Mouse (Mus musculus) limb, embryonic 11.5 days (tissue): ENCODE data around the gene Rnf26. TPM values are rescaled to one million over a fixed set of nuclear protein-coding genes. Genes with fewer than 3 reads are reported as not detected.

ENCODE experiments used
- ATAC-seq: fragments of 200-750 bp; cut with Nextera tagmentation; 2 replicates; pipeline ENCODE4 v1.8.0; 2017; ENCODE audit warnings: low read depth; ENCODE audit not compliant: insufficient number of reproducible peaks, low FRiP score, low TSS enrichment
- DNase-seq: peaks from one replicate; pipeline ENCODE4 v3.0.0-alpha.2; 2015; ENCODE audit warnings: low spot score
- H3K27ac ChIP-seq: fragments of 300-500 bp; sonication (generic); replicated peaks from 2 replicates; pipeline ENCODE4 v1.5.1; 2014; ENCODE audit warnings: low read depth, mild to moderate bottlenecking, low read length
- H3K27me3 ChIP-seq: fragments of 300-500 bp; sonication (generic); 2 replicates; pipeline ENCODE4 v1.6.1; 2014; ENCODE audit warnings: mild to moderate bottlenecking, low read length, mixed read lengths; ENCODE audit not compliant: control insufficient read depth, insufficient read depth
- H3K36me3 ChIP-seq: fragments of 300-500 bp; sonication (generic); 2 replicates; pipeline ENCODE4 v1.6.1; 2014; ENCODE audit warnings: mild to moderate bottlenecking, low read length, moderate library complexity, mixed read lengths; ENCODE audit not compliant: control insufficient read depth, insufficient read depth
- H3K4me1 ChIP-seq: fragments of 300-500 bp; sonication (generic); 2 replicates; pipeline ENCODE4 v1.6.1; 2014; ENCODE audit warnings: low read length, mixed read lengths; ENCODE audit not compliant: control insufficient read depth, insufficient read depth
- H3K4me2 ChIP-seq: fragments of 300-500 bp; sonication (generic); 2 replicates; pipeline ENCODE4 v1.6.1; 2014; ENCODE audit warnings: low read depth, mild to moderate bottlenecking, moderate library complexity; ENCODE audit not compliant: severe bottlenecking
- H3K4me3 ChIP-seq: fragments of 300-500 bp; sonication (generic); 2 replicates; pipeline ENCODE4 v1.5.1; 2014; ENCODE audit warnings: low read depth, low read length
- H3K9ac ChIP-seq: fragments of 300-500 bp; sonication (generic); 2 replicates; pipeline ENCODE4 v1.6.1; 2014; ENCODE audit warnings: mild to moderate bottlenecking, low read length
- H3K9me3 ChIP-seq: fragments of 300-500 bp; sonication (generic); 2 replicates; pipeline ENCODE4 v1.6.1; 2016; ENCODE audit warnings: low read length; ENCODE audit not compliant: control insufficient read depth
- WGBS: fragments of 180-500 bp; shearing (Covaris S2); extraction: QIAGEN DNeasy Blood & Tissue Kit; methylation state at CpG from one replicate; pipeline ENCODE4 v1.1.7; 2014; 5-methylcytosine and 5-hydroxymethylcytosine counted together
- polyA plus RNA-seq: library from polyadenylated mRNA; unstranded; fragments of >200 nt; fragmentation: Nextera tagmentation; extraction: Ambion mirVana; gene quantifications from 2 replicates; pipeline ENCODE4 v1.2.1, GENCODE M21; 2014

Rnf26 gene
- polyA plus RNA-seq, 1 experiment from 2014 or later = 77.3 TPM

DNA sequence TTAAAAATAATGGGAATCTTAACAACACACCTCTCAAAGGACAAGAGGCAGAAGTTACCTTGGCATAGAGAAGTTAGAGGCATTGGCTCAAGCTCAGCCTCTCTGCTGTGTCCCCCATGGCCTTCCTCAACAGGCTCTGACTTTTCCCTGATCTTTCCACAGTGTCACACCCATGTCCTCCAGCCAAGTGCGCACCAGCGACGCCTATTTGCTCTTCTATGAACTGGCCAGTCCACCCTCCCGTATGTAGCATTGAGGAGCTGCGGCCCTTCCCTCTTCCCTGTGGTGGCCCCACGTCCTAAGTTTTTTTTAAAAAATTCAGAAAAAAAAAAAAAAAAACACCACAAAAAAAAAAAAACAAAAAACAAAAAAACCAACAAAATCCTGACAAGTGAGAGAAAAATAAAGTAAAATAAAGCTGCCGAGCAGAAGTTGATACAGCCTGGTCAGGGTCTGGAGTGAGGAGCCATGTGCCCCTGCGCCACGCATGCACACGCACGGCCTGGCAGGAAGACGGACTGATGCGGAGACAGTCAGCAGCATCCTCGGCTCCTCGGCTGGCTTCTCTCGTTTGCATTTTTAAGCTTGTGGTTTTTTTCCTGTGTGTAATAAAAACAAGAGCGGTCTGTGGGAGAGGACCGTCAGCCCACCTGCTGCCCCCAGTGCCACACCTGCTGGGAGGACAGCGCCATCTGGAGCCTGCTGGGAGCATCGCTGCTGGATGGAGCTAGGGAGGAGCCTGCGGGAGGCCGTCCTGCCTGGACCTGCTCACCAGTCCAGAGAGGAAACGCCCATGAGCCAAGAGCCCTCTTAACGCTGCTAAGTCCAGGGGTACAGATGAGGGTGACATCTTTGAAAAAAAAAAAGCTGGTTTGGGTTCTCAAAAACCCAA, 19.5 kb downstream of the Rnf26 start:
- peaks cover 2% of the 10 kb centered on the region; the same call in 1 of the 2 replicates for H3K27me3 ChIP-seq
- H3K9ac ChIP-seq = no peak overlapping the region
- WGBS = 38% methylated on average over 24 of the region's 24 CpGs
- H3K36me3 ChIP-seq = peaks cover 2% of the 10 kb centered on the region; the same call in 1 of the 2 replicates
- no peak overlapping the region for H3K4me2 ChIP-seq
- H3K4me3 ChIP-seq = no peak overlapping the region
- no peaks in the 10 kb centered on the region for H3K4me1 ChIP-seq
- ATAC-seq (no peak), DNase-seq (peak; percentile 86)
- no peak overlapping the region for H3K27ac ChIP-seq
- no peaks in the 10 kb centered on the region for H3K9me3 ChIP-seq

DNA sequence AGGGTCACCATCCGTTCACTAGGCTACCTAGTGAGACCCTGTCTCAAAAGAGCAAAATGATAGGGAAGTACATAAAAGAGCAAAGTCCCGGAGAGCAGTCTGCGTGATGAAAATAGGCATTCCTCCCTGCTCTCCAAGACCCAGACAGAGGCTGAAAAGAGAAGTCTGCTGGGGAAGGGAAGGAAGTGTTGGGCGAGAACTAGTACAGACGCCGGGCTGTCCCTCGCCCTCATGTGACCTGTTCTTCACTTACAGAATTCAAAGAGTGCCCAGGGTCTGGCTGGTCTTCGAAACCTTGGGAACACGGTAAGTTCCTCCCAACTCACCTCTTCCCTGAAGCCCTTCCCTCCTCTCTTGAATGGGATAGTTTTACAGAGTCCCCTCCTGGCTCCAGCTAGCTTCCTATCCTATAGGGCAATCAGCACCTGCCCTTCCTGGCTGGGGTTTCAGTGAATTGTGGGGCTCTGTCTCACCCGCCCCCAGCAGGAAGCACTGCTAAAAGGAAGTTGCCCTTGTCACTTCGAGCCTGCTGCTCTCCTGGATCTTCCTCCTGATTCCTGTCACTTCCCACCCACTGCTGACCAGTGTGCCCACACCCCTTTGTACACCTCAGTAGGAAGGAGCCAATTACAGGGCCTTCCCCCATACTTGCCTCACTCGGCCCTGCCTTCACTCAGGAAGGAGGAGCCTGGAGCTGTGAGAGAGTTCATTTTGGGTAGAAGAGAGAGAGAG, 24.3 kb downstream of the Rnf26 start:
- H3K4me1 ChIP-seq = peaks cover 6% of the 10 kb centered on the region
- peaks cover 14% of the 10 kb centered on the region for H3K27me3 ChIP-seq

DNA sequence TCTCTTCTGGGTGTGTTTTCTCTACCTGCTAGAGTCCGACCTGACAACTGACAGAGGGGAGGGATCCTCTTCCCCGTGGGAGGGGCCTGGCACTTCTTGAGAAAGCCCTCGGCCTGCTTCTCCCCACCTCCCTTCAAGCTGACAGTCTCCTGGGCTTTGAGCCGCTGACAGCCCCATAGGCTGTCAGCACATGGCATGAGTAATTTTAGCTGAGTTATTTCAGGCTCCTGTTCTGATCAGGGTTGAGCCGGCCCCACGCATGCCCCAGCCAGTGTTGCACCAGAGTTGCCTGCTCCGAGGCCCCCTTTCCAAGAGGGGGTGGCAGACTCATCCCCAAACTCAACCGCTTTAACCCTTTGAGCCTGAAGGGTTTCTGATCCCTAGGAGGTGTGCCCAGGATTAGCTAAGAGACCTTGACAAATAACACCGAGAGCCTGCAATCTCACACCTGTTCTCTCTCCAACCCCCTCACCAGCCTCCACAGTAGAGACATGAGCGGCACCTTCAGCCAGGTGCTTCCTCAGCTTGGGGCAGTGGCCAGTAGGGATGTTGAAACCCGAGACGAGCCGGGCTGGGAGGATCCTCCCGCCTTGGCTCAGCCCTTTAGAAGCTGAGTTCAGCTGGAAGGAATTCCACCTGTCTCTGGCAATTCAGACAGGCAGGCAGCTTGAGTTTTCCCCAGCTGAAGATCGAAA, 25.4 kb downstream of the Rnf26 start:
- peaks cover 19% of the 10 kb centered on the region for H3K27me3 ChIP-seq
- H3K4me3 ChIP-seq = no peak overlapping the region
- ATAC-seq (no peak), DNase-seq (peak; percentile 49)
- H3K36me3 ChIP-seq = no peaks in the 10 kb centered on the region; the same call in 1 of the 2 replicates
- 5% methylated on average over 15 of the region's 15 CpGs for WGBS
- H3K9ac ChIP-seq = no peak overlapping the region
- no peak overlapping the region for H3K27ac ChIP-seq
- no peak overlapping the region for H3K4me2 ChIP-seq
- H3K4me1 ChIP-seq = peaks cover 6% of the 10 kb centered on the region
- no peaks in the 10 kb centered on the region for H3K9me3 ChIP-seq

More for the DNA sequence above, 24.3 kb downstream of the Rnf26 start:
- H3K9me3 ChIP-seq = no peaks in the 10 kb centered on the region
- no peak overlapping the region for H3K27ac ChIP-seq
- no peak for ATAC-seq
- H3K4me3 ChIP-seq = no peak overlapping the region
- WGBS = 52% methylated on average over 12 of the region's 12 CpGs
- H3K4me2 ChIP-seq = no peak overlapping the region
- peaks cover 2% of the 10 kb centered on the region; the same call in 1 of the 2 replicates for H3K36me3 ChIP-seq
- no peak for DNase-seq
- no peak overlapping the region for H3K9ac ChIP-seq

GRCm38 (mm10) chr9:44086960-44087359, 26.4 kb downstream of the Rnf26 start:
- Histone ChIP-seq H3K36me3 (no peaks in the 10 kb centered on the region), H3K4me1 (peaks cover 9% of the 10 kb centered on the region), H3K27me3 (peaks cover 19% of the 10 kb centered on the region), H3K9me3 (no peaks in the 10 kb centered on the region), H3K4me2 (no peak overlapping the region), H3K9ac (no peak overlapping the region), H3K4me3 (no peak overlapping the region), H3K27ac (no peak overlapping the region)
- no peak for DNase-seq
- WGBS = 42% methylated on average over 10 of the region's 10 CpGs
- ATAC-seq = no peak

- DNase-seq (no peak), ATAC-seq (no peak)
- Histone ChIP-seq H3K36me3 (no peaks in the 10 kb centered on the region), H3K4me2 (no peak overlapping the region; the same call in 1 of the 2 replicates), H3K4me1 (peaks cover 14% of the 10 kb centered on the region), H3K27me3 (peaks cover 19% of the 10 kb centered on the region), H3K27ac (no peak overlapping the region), H3K9me3 (no peaks in the 10 kb centered on the region), H3K4me3 (no peak overlapping the region), H3K9ac (no peak overlapping the region)
- WGBS = 64% methylated on average over 15 of the region's 15 CpGs
These were observed 27.3 kb downstream of the Rnf26 start for GRCm38 (mm10) chr9:44085741-44086665.

DNA sequence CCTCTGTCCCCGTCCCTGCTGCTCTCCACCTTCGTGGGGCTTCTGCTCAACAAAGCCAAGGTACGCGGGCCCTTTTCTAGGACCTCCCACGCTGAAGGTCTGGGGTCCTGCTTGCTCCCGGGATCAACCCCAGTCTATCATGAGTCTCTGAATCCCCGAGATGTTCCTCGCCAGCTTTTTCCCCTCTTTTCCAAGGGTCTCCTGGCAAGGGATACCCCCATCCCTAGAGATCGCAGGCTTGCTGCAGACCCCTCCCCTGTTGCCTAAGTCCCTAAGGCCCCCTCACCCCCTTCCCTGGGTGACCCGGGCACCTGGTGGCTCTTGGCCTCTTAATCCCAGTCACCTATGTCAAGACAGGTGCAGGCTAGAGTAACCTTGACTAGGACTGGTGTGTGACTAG, 28.0 kb downstream of the Rnf26 start:
- peaks cover 19% of the 10 kb centered on the region for H3K27me3 ChIP-seq
- ATAC-seq (no peak), DNase-seq (no peak)
- peak overlapping the region; percentile 99 for H3K4me2 ChIP-seq
- H3K9me3 ChIP-seq = no peaks in the 10 kb centered on the region
- H3K4me1 ChIP-seq = peaks cover 14% of the 10 kb centered on the region
- H3K36me3 ChIP-seq = no peaks in the 10 kb centered on the region
- no peak overlapping the region for H3K27ac ChIP-seq
- WGBS = 6% methylated on average over 10 of the region's 10 CpGs
- peak overlapping the region; percentile 58 for H3K4me3 ChIP-seq
- peak overlapping the region; percentile 68 for H3K9ac ChIP-seq

GRCm38 (mm10) chr9:44084659-44085229, 28.6 kb downstream of the Rnf26 start:
- Histone ChIP-seq H3K36me3 (no peaks in the 10 kb centered on the region), H3K27me3 (peaks cover 19% of the 10 kb centered on the region), H3K4me2 (peak overlapping the region; percentile 99), H3K9me3 (no peaks in the 10 kb centered on the region), H3K4me3 (peak overlapping the region; percentile 58), H3K27ac (no peak overlapping the region), H3K9ac (peak overlapping the region; percentile 68), H3K4me1 (peaks cover 14% of the 10 kb centered on the region)
- under 1% methylated on average over 62 of the region's 62 CpGs for WGBS
- ATAC-seq (peak; percentile 52; the same call in 1 of the 2 replicates), DNase-seq (peak; percentile 93)
